Mouse (Mus musculus): Measurements from ENCODE around the gene 1700001J03Rik. TPM values are rescaled to one million over a fixed set of nuclear protein-coding genes. Genes with fewer than 3 reads are reported as not detected.
"Not testable (repeated sequence)": the region's sequence is repeated elsewhere in the genome, so short reads cannot be mapped to it uniquely, and the experiment has no call there.

The 1700001J03Rik gene
- polyA plus RNA-seq, 2 experiments from 2014 or later, result 0.44 to 0.93 TPM

DNA sequence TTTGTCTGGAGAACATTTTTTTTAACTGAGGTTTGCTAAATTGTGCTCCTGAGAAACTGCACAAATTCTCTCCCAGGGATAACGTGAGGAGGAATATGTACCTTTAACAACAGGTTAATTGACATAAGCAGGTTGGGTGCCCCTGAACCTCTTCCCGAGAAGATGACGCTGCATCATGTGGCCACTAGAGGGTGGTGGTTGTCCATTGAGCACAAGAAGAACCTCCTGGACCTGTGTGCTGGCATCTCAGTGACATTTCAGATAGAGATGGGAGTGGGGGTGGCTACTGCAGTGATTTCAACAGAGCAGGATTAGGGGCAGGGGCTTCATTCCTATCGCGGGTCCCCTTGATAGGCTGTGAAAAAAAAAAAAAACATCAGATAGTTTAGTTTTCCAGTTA, 2.3 kb upstream of the 1700001J03Rik start:
- ATAC-seq, result not testable (repeated sequence)

DNA sequence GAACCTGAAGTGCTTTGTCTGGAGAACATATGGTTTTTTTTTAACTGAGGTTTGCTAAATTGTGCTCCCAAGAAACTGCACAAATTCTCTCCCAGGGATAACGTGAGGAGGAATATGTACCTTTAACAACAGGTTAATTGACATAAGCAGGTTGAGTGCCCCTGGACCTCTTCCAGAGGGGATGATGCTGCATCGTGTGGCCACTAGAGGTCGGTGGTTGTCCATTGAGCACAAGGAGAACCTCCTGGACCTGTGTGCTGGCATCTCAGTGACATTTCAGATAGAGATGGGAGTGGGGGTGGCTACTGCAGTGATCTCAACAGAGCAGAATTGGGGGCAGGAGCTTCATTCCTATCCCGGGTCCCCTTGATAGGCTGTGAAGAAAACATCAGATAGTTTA, 12.4 kb downstream of the 1700001J03Rik start:
- ATAC-seq, result not testable (repeated sequence)

DNA sequence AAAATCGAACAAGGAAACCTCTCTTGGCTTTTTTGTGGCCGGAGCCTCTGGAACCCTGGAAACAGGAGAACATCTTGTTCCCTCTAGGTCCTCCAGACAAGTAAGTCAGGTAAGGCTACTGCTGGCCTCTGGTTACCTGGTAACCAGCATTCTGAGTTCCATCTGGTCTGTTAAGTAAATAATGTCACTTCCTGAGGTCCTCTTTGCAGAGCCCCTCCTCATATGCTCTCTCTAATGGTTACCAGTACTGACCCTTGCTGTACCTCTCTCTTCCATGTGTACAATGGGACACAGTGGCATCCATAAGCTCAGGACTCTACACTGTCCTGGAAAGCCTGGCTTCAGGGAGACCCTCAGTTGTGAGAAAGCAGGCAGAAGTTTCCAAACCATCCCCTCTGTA, 14.5 kb downstream of the 1700001J03Rik start, which contains the start of gene Gm6309:
TSS of gene Gm6309 (minus strand) at position 101 of the 400 bp plus-strand sequence.
- not testable (repeated sequence) for ATAC-seq

DNA sequence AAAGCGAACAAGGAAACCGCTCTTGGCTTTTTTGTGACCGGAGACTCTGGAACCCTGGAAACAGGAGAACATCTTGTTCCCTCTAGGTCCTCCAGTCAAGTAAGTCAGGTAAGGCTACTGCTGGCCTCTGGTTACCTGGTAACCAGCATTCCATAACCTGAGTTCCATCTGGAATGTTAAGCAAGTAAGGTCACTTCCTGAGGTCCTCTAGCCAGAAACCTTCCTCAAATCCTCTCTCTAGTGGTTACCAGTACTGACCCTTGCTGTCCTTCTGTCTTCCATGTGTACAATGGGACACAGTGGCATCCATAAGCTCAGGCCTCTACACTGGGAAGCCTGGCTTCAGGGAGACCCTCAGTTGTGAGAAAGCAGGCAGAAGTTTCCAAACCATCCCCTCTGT, 24.7 kb downstream of the 1700001J03Rik start, which contains the start of gene Gm5565:
TSS of gene Gm5565 (minus strand) at position 101 of the 400 bp plus-strand sequence.
- ATAC-seq, result not testable (repeated sequence)

DNA sequence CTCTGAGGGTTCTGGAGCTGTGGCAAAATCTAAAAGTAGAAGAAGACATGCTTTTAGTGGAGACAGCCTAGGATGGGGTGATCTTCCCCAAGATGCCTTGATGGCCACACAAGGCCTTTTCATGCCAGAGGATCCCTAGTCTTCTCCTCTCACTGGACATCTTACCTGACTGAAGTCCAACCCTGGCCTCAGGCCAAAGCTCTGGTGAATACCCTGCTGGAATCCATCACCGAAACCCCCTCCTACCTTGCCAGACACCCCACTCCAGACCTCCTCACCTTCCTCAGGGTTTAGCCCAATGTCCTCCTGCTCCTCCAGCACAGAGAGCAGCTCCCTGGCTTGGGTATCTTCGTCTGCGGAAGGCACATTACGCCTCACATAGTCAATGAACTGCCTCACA, 26.8 kb downstream of the 1700001J03Rik start:
- ATAC-seq, result not testable (repeated sequence)

DNA sequence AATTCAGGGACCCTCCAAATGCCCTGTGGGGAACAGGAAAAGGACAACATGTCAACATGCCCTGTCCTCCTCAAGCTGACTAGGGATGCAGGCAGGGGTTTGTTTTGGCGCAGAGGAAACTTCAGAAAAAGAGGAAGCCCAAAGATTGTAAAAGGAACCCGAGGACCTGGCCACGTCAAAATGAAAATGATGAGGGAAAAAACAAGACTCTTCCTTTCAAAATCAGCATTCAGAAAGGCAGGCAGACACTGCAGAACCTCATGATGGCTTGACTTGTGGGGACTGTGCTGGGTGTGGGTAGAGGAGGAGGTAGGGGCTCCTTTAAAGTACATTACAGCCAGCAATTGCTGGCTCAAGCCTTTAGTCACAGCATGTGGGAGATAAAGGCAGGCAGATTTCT, 34.6 kb downstream of the 1700001J03Rik start:
- ATAC-seq, result no peak

DNA sequence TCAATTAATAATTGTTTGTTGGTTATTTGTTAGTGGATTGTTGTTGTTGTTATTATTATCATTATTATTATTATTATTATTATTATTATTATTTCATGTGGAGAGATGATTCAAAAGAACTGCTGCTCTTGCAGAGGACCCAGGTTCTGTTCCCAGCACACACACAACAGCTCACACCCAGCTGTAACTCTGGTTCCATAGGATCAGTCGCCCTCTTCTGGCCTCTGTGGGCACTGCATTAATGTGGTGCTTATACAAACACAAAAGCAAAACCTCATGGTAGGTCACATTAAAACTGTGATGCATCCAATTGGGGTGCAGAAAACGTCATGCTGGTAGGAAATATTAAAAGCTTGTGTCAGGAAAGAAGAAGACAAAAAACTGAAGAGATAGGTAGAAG, 37.2 kb downstream of the 1700001J03Rik start:
- ATAC-seq, result no peak

Other genes with a start within 250 kb of the 1700001J03Rik start
- gene Cyp3a25, start 175.7 kb downstream of the 1700001J03Rik start, polyA plus RNA-seq (2017; shearing (Covaris generic)), result not detected
- gene Cyp3a59, start 106.0 kb downstream of the 1700001J03Rik start, polyA plus RNA-seq (2017; shearing (Covaris generic)), result not detected
- not detected for gene Gm5565, start 24.8 kb downstream of the 1700001J03Rik start, polyA plus RNA-seq (2017; shearing (Covaris generic))
- not detected for gene Gm6309, start 14.6 kb downstream of the 1700001J03Rik start, polyA plus RNA-seq (2017; shearing (Covaris generic))
- gene Rnf6, start 36.3 kb upstream of the 1700001J03Rik start, polyA plus RNA-seq (2017; shearing (Covaris generic)), result 10 to 100 TPM; 81.0 to 81.9 TPM
- 10 to 100 TPM; 12.5 to 19.0 TPM for gene Cdk8, start 45.9 kb upstream of the 1700001J03Rik start, polyA plus RNA-seq (2017; shearing (Covaris generic))
- not detected for gene Wasf3, start 199.7 kb upstream of the 1700001J03Rik start, polyA plus RNA-seq (2017; shearing (Covaris generic))

Measured in activated CD4-positive, CD25-positive, alpha-beta regulatory T cell, adult 4 months (primary cell).